Mouse (Mus musculus) gastrocnemius, adult 8-10 months (tissue): ENCODE data around the gene Ntm. TPM values are rescaled to one million over a fixed set of nuclear protein-coding genes. Genes with fewer than 3 reads are reported as not detected.

Source experiments
- DNase-seq, 2 experiments: peaks; one replicate each; pipeline ENCODE4 v3.0.0; 2022; ENCODE audit warnings: low spot score in 2 of 2
- total RNA-seq, 4 experiments: library from RNA; stranded (reverse); gene quantifications; 2 replicates each; pipeline ENCODE4 v1.2.4; 2022

The Ntm gene
- total RNA-seq, 4 experiments from 2014 or later: 0.46 to 0.92 (median 0.72) TPM

GRCm38 (mm10) chr9:29194265-29194664 is 768.7 kb downstream of the Ntm start:
- no peak for DNase-seq

DNA sequence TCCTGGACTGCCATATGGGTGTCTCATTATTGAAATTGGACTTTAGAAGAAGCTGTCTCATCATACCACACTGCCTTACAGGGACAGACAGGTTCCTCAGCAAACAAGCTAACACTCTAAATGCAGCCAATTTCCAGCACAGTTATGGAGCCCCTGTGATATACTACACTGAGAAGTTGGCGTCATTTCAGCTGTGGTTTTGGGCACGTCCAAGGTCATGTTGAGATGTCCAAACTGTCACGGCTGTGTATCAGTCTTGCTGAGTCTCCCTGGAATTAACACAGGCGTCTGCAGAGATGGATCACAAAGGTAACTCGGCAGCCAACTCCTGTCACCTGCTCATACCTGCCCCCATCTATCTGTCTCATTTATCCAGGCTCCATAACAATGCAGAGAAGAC is 779.9 kb downstream of the Ntm start:
- DNase-seq: no peak

- no peak for DNase-seq
Measured at GRCm38 (mm10) chr9:29181661-29182060, 781.3 kb downstream of the Ntm start.

GRCm38 (mm10) chr9:29165731-29166130 is 797.2 kb downstream of the Ntm start:
- DNase-seq: no peak

DNA sequence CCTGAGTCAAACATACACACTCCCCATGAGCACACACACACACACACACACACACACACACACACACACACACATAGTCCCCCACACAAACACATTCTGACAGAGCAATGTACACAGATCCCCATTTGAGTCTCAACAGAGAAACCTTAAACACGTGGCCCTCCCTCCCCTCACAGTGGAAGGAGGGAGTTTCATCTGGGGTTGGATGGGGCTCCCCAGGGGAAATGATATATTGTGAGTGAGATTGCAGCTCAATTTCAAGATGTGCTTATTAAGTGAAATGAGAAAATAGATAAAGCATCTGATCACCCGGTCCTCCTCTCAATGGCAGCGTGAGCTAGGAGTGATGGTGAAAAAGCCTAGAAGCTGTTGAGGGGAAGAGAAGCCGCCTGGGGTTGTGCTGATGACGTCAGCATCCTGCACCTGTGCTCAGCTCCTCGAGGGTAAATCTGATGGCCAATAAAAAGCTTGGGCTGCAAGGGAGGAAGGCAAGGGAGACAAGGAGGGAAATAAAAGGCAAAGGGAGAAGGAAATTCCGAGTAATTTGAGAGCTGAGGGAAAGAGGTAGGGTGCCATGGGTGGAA is 801.8 kb downstream of the Ntm start:
- DNase-seq: no peak

- no peak for DNase-seq
Measured at GRCm38 (mm10) chr9:29145901-29146300, 817.0 kb downstream of the Ntm start.

DNA sequence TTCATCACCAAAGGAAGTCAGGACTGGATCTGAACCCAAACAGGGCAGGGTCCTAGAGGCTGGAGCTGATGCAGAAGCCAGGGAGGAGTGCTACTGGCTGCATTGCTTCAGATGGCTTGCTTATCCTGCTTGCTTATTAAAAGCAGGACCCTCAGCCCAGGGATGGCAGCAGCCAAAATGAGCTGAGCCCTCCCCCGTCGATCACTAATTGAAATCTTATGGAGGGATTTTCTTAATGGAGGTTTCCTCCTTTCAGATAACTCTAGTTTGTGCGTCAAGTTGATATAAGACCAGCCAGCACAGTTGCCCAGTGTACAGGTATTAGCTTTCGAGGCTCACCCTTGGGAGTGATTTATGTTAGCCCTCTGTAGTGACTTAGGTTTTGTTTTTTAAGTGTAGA is 826.9 kb downstream of the Ntm start:
- no peak for DNase-seq

- no peak for DNase-seq
Measured at GRCm38 (mm10) chr9:29130717-29131292, 832.1 kb downstream of the Ntm start.

GRCm38 (mm10) chr9:29130316-29130715 is 832.6 kb downstream of the Ntm start:
- DNase-seq: no peak

GRCm38 (mm10) chr9:29128416-29128815 is 834.5 kb downstream of the Ntm start:
- no peak for DNase-seq

- no peak for DNase-seq
Measured at GRCm38 (mm10) chr9:29124455-29124854, 838.5 kb downstream of the Ntm start.

GRCm38 (mm10) chr9:29123828-29124227 is 839.1 kb downstream of the Ntm start:
- DNase-seq: no peak

DNA sequence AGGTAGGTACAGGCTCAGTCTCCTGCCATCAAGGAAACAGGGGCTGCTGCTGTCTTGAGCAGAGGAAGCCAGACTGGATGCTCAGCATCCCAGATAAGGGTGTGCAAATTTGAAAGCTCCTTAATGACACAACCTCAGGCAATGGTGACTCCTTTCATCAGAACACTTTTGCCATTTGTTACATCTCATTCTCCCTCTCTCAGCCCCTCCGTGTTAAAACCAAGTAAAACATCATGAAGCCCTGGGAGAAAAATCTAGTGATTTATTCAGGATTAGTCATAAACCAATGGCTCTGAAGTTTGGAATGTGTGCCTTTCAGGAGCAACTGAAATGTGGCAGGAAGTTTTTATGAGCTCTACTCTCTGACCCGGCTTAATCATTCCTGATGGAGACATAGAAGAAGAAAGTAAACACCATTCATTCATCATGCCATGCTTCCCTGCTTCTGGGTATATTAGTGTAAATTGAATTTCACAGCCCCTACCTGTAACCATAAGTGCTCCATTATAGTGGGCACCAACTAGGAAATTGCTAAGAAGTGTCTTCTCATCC is 845.3 kb downstream of the Ntm start:
- no peak for DNase-seq

DNA sequence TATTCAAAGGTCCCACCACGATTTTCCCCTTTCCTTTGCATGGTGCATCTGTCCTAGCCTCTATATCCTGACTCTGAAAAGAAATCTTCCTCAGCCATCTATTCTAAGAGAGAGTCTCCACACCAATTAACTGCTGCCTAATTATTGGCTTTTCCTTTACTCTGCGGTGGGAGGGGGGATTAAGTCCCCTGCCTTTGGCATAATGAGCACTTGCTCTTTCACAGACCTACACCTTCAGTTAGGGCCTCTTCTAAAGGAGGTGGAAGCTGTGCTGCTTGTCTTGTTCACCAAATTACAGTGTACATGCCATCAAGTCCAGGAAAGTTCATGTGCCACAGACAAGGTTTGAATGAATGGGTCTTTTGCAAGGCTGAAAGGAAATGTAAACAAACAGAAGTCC is 847.6 kb downstream of the Ntm start:
- DNase-seq: no peak

GRCm38 (mm10) chr9:29106771-29107170 is 856.2 kb downstream of the Ntm start:
- DNase-seq: no peak

DNA sequence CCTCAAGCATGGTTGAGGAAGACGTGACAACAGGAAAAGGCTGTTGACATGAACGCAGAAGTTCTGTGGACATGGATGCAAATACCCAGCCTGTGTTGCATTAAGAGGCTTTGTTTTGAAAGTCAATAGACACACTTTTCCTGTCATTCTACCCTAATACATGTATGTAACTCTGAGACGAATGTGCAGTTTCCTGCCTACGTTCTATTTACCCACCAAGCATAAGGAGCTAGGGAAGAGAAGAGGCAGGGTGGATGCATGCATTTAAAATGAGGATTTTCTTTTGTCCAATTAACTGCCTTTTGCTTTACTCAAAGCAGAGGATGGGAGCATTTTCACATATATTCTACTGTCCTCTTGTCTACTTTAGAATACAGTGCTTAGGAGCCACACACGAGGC is 858.5 kb downstream of the Ntm start:
- no peak for DNase-seq

DNA sequence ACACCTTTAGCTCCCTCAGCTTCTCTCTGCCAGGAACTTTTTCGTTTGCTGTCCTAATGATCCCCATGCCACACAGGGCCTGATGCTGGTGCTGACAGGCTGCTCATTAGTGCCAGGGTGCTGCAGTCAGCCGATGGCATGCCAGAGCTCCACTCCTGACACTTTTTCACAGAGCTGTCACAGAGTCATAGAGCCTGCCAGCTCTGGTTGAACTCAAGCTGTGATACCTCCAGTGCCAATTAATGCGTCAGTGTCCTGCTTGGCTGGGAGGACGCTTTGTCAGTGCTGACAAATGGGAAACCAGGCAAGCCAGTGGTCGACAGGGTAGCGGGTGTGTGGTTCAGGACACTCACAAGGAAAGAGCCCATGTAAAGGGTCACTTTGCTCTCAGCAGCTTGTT is 858.9 kb downstream of the Ntm start:
- DNase-seq: no peak

DNA sequence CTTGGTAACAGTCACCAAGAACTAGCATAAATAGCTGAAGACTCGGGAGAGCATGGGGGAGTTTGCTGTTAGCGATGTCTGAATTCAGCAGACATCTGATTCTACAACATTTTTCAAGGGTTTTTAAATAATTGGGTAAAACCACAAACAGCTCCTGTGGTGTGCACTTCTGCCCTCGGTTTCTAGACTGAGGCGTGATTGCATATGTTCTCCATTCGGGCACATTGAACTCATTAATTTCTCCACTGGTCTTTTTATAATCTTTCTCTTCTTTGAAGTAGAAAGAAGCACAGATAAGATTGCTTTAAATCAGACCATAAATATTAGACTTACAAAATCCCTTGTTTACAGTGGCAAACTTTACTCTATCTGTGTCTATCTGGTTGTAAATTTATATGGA is 862.3 kb downstream of the Ntm start:
- DNase-seq: no peak

DNA sequence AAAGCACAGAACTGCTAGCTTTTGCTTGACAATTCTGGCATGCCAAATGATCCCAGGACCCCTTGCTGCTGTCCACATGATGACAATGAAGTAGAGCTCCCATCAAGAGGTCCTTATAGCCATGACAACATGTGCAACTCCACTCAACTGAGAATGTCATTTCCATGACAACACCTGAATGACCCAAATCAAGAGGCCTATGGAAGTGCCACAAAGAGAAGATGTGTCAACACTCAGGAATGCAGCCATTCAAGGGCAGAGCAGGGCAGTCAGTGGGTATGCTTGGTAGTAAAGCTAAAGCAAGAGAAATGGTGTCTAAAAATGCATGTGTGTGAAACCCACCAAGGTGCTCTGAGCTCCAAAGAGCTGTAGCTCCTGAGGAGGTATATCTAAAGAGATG is 870.5 kb downstream of the Ntm start:
- no peak for DNase-seq

GRCm38 (mm10) chr9:29088657-29089056 is 874.3 kb downstream of the Ntm start:
- no peak for DNase-seq

DNA sequence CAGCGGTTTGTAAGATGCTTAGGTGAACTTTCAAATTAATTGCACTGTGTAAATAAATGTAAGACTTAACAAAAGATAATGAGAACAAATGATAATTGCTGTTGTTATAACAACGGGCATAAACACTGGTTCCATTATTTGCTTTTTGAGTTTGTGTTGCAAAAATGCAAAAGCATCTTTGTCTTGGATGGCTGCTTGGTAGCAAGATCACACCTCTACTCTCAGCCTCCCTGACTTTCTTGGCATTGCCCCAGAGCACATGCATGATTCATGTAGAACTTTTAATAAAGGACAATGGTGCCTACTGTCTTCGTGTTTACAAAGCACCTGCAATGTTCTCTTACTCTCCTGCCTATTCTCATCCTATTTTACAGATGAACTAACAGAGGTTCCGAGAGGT is 875.3 kb downstream of the Ntm start:
- no peak for DNase-seq

DNA sequence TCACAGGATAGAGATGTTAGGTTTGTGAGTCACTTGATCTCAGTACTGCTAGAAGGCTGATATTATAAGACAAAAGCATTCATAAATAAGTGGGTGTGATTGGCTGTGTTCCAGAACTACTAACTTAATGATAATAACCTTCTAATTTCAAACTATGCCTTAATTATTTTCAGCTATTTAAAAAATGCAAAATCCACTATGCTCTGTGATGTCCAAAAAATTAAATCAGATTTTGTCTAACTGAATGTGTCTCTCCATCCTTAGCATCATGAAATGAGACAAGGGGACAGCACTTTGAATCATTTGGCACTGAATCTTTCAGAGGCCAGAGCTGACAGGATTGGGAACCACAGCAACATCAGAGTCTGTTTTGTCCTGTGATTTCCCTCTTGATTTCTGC is 875.8 kb downstream of the Ntm start:
- DNase-seq: no peak

DNA sequence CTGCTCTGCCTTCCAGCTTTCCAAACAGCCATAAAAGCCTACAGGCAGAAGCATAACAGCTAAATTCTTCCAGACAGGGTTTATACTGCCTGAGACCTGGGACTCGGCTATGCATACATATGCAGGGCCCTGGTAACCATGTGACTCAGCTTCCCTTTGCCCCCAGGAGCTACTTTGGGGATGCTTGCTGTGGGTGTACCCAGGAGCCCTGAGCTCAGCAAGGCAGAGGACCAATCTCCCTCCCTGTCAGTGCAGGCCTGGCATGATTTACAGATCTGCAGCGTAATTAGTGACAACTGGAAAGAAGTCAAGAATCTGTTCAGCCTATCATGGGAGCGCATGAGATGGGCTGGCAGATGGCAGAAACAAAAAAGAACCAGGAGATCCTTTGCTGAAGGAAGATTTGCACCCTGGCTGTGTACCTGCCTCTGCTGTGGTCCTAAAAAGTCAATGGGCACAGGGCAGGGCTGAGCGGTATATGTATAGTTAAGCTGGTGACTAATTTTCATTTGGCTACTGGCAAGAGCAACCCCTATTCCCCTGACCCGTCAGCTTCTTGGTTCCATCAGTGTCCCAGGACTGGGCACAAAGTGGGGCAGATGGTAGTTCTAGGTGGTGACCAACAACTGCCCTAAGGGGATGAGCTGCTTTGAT is 886.9 kb downstream of the Ntm start:
- DNase-seq: no peak
